Mouse (Mus musculus) naive thymus-derived CD4-positive, alpha-beta T cell, adult 2 months (primary cell): Measurements from ENCODE around the gene Sec16b.
A peak's percentile ranks its signal among the peaks of the same experiment; 100 is the strongest.

Source experiments
- DNase-seq: peaks from one replicate; pipeline ENCODE4 v3.0.0-alpha.2; 2011; ENCODE audit warnings: low read depth

Gene Sec16b

DNA sequence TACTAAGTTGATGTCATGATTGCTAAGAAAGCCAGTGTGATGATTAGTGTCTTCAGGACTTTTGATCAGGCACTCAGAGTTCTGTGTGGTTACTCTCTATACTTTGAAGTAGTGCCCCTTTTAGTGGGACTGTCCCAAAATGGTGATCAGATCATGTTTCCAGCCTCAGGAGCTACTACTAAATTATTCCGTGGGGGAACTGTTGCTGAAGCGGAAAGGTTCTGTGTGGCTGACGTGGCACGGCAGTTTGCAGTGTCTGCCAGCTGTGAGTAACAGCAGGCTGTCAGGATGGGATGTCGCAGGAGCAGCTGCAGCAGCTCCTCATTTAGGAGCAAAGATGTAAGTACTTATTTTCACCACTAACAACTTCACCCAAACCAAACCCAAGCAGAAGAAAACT lies at the start of gene Sec16b:
Gene Sec16b, plus strand, starts transcription at position 207 of the 400 bp plus-strand sequence.
- no peak for DNase-seq

GRCm38 (mm10) chr1:157457789-157458188 lies 48.7 kb upstream of the Sec16b start:
- DNase-seq, result no peak

DNA sequence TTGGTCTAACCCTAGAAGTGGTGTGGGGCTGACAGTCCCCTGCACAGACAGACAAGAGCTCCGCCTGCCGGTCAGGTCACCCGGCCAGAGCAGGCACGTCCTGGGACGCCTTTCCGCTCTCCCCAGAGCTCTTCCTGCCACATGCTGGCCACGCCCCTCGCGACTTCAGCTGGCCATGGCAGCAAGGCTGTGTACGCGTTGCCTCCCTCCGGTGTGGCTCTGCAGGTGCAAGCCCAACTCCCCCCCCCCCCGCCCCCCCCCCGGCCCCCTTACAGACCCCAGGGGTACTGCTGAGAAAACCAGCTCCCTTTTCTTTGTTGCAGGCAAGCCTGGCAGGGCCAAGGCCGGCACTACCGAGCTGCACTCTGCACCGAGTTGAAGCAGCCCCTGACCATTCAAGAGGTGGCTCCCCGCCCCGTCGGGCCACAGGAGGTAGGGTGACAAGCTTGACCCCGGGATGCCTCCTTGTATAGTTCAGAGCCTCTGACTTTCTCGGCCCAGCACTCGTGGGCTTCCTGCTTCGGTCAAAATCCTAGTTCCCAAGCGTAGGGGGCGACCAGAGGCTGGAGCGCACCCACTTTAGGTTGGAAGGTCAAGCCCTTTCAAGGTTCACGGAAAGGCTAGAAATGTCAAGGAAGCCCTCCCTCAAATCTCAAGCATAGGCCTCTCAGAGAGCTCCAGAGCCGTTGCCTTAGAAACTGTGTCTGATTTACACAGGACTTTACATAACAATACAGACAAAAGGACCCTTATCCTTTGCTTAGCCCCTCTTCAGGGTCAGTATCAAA lies 47.9 kb upstream of the Sec16b start, which contains the start of gene Cryzl2:
Gene Cryzl2, plus strand, starts transcription at position 157 of the 788 bp plus-strand sequence.
- peak; percentile 50 for DNase-seq

DNA sequence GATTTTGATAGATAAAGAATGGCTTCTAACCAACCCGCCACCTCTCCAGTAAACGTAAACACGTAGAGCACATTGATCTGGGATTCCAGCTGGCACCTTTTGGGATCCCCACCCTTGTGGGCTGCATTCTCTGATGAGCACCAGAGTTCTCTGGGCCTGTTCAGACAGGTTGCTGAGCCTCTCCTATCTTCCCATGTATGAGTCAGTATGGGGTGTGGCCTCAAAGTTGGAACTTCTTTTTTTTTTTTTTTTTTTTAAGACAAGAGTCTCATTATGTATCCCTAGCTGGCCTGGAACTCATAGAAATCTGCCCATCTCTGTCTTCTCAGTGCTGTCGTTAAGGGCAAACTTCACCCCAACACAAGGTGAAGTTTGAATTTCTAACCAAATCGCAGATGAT lies 46.6 kb upstream of the Sec16b start:
- no peak for DNase-seq

DNA sequence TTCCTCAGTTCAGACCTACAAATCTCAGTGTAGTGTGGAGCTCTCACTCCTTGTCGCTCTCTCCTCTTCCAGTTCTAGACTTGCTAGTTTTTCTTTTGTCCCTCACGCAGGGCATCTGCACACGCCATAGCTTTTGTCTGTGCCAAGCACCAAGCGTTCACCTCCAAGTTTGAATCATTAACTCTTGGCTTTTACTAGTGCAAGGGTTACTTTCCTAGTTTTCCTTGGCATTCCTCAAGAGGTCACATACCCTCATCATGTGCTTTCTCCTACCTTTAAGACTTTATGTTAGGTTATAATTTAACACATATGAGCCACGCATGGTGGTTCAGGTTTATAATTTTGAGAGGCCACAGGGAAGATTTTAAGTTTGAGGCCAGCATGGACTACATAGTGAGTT lies 45.3 kb upstream of the Sec16b start:
- no peak for DNase-seq

GRCm38 (mm10) chr1:157462336-157462735 lies 44.2 kb upstream of the Sec16b start:
- no peak for DNase-seq

DNA sequence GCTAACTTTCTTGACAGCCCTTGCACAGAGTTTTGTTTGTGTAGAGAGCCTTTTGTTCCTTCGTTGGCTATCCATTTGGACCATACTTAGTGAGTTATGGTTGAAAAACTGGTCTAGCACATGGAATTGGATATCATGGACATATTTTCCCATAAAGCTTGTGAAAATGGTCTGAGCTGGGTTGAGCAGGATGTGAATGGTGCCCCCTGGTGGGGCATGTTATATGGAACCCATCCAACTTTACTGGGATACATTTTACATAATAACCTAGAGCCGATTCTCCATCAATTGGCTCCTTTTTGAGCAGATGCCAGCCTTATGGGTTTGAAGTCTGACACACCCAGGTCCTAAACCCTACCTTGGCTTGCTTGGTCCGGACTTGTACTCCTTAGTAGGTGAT lies 41.3 kb upstream of the Sec16b start:
- peak; percentile 8 for DNase-seq

DNA sequence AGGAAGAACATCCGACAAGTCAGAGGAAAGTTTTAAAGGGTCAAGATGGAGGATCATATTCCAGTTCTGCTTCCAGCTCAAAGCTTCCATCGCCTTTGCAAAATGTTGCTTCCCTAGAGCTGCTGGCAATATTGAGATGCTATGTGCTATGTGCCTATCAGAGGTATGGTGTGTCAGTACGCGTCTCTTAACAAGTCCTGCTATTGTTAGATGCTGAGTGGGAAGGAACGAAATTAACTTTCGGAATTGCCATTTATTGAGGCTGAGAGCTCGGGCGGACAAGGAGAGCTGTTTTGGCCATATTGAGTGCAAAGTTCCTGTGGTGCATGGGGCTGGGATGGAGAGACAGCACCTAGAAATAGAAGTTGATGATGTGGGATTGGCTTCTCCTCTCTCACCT lies 38.7 kb upstream of the Sec16b start:
- no peak for DNase-seq

DNA sequence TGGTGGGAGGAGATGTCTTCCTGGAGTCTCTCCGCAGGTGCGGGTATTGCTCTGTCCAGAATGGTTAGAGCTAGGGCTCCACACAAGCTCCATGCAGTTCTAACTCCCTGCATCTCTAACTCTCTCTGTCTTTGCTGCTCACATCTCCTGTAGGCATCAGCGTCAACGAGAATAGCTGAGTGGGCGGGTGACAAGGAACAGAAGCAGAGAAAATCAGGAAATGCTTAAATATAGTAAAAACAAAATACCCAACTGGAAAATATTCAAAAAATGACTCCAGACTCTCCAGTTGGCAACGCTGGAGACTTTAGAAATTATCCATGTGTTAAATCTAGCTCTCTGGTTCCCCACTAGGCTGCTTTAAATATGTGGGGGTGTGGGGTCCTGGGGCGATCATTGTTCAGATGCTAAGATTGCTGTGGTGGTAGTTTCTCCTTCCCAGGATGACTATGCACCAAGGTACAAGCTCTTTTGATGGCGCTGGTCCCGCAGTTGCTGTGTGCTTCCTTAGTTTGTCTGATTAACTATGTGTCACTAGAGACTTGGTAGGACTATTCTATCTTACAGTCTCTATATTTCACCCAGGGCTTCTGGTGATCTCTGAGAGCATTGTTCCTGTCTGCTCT lies 35.7 kb upstream of the Sec16b start:
- no peak for DNase-seq

- DNase-seq, result no peak
Measured at GRCm38 (mm10) chr1:157472716-157473115, 33.8 kb upstream of the Sec16b start.

DNA sequence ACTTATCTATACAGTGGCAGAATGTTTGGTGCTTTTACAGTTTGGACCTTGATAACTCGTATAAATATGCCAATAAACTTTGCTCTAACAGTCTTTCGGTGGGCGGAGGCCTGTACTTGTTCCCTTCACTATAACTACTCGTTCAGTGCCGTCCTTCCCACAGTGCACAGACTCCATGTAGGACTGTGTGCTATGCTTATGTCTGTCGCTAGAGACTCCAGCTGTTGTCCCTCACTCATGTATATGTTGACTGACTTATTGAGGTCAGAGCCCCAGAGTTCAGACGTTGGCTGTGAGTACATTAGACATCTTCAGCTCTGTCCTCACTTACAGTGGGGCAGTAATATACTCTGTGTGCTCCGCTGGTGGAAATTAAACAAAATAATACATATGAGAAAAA lies 31.7 kb upstream of the Sec16b start:
- no peak for DNase-seq

GRCm38 (mm10) chr1:157476231-157476630 lies 30.3 kb upstream of the Sec16b start:
- no peak for DNase-seq

DNA sequence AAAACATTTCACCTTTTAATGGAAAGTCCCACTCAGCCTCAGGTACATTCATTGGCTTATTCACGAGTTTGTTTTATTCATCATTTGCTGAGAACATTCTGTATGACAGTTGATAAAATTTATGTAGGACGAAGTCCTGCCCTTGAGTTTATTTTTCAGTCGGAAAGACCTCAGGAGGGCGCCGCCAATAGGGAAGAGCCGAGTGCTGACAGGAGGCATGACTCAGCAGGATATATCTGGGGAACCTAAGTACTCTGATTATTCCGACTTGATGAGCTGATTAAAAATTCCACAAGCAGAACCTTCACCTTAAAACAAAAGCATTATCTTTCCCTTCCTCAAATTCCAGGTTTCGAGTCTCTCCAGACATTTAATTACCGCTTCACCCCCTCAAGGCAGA lies 26.4 kb upstream of the Sec16b start:
- no peak for DNase-seq

DNA sequence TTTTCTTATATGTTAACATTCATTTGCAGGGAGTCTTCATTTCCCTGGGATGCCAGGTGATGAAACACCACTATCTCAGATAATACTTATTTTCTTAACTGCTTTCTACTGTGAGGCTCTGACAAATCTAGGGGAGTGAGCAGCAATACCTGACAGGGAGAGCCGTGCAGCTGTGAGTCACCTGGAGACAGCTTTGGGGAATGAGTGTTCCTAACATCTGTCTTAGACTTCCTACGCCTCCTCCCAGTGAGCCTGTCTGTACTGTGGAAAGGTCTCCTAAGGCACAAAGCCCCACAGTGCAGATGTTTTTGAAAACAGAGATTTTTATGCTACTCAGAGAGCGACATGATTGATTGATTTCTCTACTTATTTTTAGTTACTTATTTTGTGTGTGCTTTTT lies 25.6 kb upstream of the Sec16b start:
- DNase-seq, result no peak

DNA sequence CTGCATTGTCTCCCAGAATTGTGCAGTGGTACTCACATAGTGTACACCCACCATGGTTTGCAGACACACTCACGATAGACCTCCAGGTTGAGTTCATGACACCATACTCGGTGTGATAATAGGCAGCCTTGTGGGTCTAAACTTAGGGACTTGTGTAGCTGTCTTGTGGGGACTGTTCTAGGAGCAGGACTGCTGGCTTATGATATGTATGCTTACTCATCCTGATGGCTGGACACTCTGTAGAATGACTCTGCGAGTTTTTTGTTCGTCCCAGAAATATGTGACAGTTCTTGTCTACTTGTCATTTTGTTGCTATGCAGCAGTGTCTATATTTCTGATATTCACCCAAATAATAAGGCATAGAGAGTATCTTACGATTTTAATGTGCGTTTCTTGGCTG lies 24.9 kb upstream of the Sec16b start:
- no peak for DNase-seq

GRCm38 (mm10) chr1:157484161-157484560 lies 22.4 kb upstream of the Sec16b start:
- no peak for DNase-seq

DNA sequence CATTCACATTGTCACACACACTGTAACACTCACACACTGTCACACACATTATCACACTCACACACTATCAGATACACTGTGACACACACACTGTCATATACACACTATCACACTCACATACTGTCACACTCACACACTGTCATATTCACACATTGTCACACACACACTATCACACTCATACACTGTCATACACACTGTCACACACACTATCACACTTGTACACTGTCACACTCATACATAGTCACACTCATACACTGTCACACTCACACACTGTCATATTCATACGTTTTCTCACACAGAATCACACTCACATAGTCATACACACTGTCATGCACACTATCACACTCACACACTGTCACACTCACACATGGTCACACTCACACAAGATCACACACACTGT lies 5.9 kb upstream of the Sec16b start:
- DNase-seq, result no peak

GRCm38 (mm10) chr1:157501352-157501945 lies 5.1 kb upstream of the Sec16b start:
- no peak for DNase-seq

- DNase-seq, result no peak
Measured at GRCm38 (mm10) chr1:157503071-157503470, 3.5 kb upstream of the Sec16b start.

DNA sequence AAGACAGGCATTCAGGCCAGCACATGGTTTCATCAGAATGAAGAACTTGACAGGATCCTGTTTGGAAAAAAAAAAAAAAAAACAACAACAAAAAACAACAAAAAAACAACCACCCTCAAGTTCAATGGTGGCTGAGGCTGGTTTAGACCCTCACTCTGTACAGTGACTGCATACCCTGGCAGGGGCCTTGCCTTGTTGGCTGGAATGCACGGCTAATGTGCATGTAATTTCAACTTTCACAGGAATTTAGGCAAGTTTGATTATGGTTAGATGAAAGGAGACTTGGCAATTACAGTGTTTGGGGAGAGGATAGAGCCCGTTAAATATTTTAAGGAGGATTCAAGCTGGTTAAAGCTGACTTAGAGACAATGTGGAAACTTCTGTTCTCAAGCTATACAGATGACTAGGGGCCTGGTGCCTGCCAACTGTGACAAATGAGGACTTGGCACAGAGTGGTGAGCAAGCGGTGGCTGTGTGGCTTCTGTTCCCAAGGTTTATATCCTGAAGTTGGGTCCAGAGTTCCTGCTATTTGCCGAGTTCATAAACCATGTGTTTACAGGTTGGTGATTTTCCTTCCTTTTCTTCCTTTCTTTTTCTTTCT lies 567 bp downstream of the Sec16b start:
- no peak for DNase-seq

GRCm38 (mm10) chr1:157507814-157508213 lies 1.3 kb downstream of the Sec16b start:
- DNase-seq, result no peak

GRCm38 (mm10) chr1:157512690-157513448 lies 6.3 kb downstream of the Sec16b start:
- no peak for DNase-seq
